Mouse (Mus musculus) gastrocnemius, postnatal 36 days (tissue): ENCODE results near the gene Olfr96. TPM values are rescaled to one million over a fixed set of nuclear protein-coding genes. Genes with fewer than 3 reads are reported as not detected.

Experiments
- DNase-seq, 2 experiments: peaks; one replicate each; pipeline ENCODE4 v3.0.0; 2022
- intact Hi-C: fragments of 180-260 bp; cut with DNase I; formaldehyde crosslinking; loops from one replicate; pipeline ENCODE4 v1.15.1; 2025
- total RNA-seq, 2 experiments: library from RNA; stranded (reverse); gene quantifications; 2 replicates each; pipeline ENCODE4 v1.2.3; 2021

Olfr96 gene
- total RNA-seq, 2 experiments from 2014 or later: not detected

GRCm38 (mm10) chr17:37270058-37270701 lies 50.2 kb downstream of the Olfr96 start, which contains the start of gene H2-M3:
TSS of gene H2-M3 (plus strand) at chr17:37270220.
- intact Hi-C loops: no loop called here
- DNase-seq: peak; percentile 74 to 83

- peak; percentile 15 to 53 for DNase-seq
Observed at GRCm38 (mm10) chr17:37270702-37271092, 50.8 kb downstream of the Olfr96 start.

GRCm38 (mm10) chr17:37275626-37276248 lies 55.8 kb downstream of the Olfr96 start:
- intact Hi-C loops: no loop called here

More at GRCm38 (mm10) chr17:37270702-37271092, 50.8 kb downstream of the Olfr96 start:
- intact Hi-C loops: no loop called here

More at GRCm38 (mm10) chr17:37275626-37276248, 55.8 kb downstream of the Olfr96 start:
- no peak for DNase-seq

Other genes with a start within 250 kb of the Olfr96 start
- gene 2410137M14Rik, start 238.9 kb upstream of the Olfr96 start, total RNA-seq: not detected
- gene H2-M5, start 230.6 kb upstream of the Olfr96 start, total RNA-seq: under 1 TPM in 1 of 2 experiments, not detected in 1; 0.10 TPM
- gene Zfp57, start 219.0 kb upstream of the Olfr96 start, total RNA-seq: under 1 TPM; 0.23 to 0.59 TPM
- not detected for gene Mog, start 196.7 kb upstream of the Olfr96 start, total RNA-seq
- gene Gabbr1, start 174.2 kb upstream of the Olfr96 start, total RNA-seq: 1 to 10 TPM; 8.0 to 8.1 TPM
- gene Olfr90, start 131.6 kb upstream of the Olfr96 start, total RNA-seq: not detected
- not detected for gene Olfr91, start 121.9 kb upstream of the Olfr96 start, total RNA-seq
- not detected for gene Olfr92, start 100.1 kb upstream of the Olfr96 start, total RNA-seq
- gene Olfr93, start 58.7 kb upstream of the Olfr96 start, total RNA-seq: not detected
- under 1 TPM in 1 of 2 experiments, not detected in 1; 0.28 TPM for gene Ubd, start 26.3 kb upstream of the Olfr96 start, total RNA-seq
- not detected for gene Olfr94, start 19.2 kb upstream of the Olfr96 start, total RNA-seq
- not detected for gene Olfr95, start 7.0 kb upstream of the Olfr96 start, total RNA-seq
- gene Olfr97, start 17.2 kb downstream of the Olfr96 start, total RNA-seq: not detected
- gene Olfr98, start 43.6 kb downstream of the Olfr96 start, total RNA-seq: not detected
- gene H2-M3, start 50.1 kb downstream of the Olfr96 start, total RNA-seq: under 1 TPM; 0.81 to 0.94 TPM
- gene Olfr99, start 63.3 kb downstream of the Olfr96 start, total RNA-seq: not detected
- not detected for gene Olfr101, start 84.2 kb downstream of the Olfr96 start, total RNA-seq
- gene Olfr102, start 96.9 kb downstream of the Olfr96 start, total RNA-seq: not detected
- gene Olfr103, start 119.6 kb downstream of the Olfr96 start, total RNA-seq: not detected
- not detected for gene Olfr104-ps, start 139.4 kb downstream of the Olfr96 start, total RNA-seq
- not detected for gene Olfr105-ps, start 158.9 kb downstream of the Olfr96 start, total RNA-seq
- not detected for gene Olfr106-ps, start 170.2 kb downstream of the Olfr96 start, total RNA-seq
- not detected for gene Olfr107, start 179.1 kb downstream of the Olfr96 start, total RNA-seq
- gene Olfr108, start 225.3 kb downstream of the Olfr96 start, total RNA-seq: not detected
- gene Olfr109, start 238.8 kb downstream of the Olfr96 start, total RNA-seq: not detected